In genomic region chr14:54474744-54475143, GRCm38 (mm10) we compare ENCODE assay signal across 24 mouse cellular contexts. TPM values are rescaled to one million over a fixed set of nuclear protein-coding genes. Genes with fewer than 3 reads are reported as not detected.
"Had no signal": no experiment of that assay in that cellular context is flagged by ENCODE, and none has a peak within 500 bp of the region (broad histone marks: within the 10 kb centered on the region; RNA-seq: fewer than 3 reads in every experiment).

No protein-coding gene starts in this region.

- ATAC-seq: liver, embryonic 12.5 days had no signal

- H3K4me3 ChIP-seq: limb, embryonic 15.5 days; liver, embryonic 12.5 days had no signal

- DNase-seq: gastrocnemius, postnatal 14 days; gastrocnemius, postnatal 36 days; heart, adult 18-20 months; heart, postnatal 14 days; heart, postnatal 36 days; kidney, adult 11 months; kidney, adult 2 months; kidney, adult 9 months; kidney, postnatal 14 days; kidney, postnatal 36 days; layer of hippocampus, adult 9-11 months; layer of hippocampus, postnatal 36 days; left cerebral cortex, postnatal 4 days had no signal

- H3K9ac ChIP-seq: heart, embryonic 15.5 days; limb, embryonic 15.5 days; liver, embryonic 12.5 days had no signal

- H3K9me3 ChIP-seq: heart, embryonic 13.5 days; heart, embryonic 15.5 days; hindbrain, embryonic 13.5 days; kidney, embryonic 15.5 days; limb, embryonic 13.5 days; limb, embryonic 15.5 days; liver, embryonic 12.5 days had no signal

- H3K27ac ChIP-seq: heart, embryonic 13.5 days; heart, embryonic 15.5 days; kidney, embryonic 15.5 days; kidney, postnatal 0 days; limb, embryonic 13.5 days; limb, embryonic 15.5 days; liver, embryonic 12.5 days had no signal

RNA-seq across cellular contexts. Expression of gene Rem2, which starts 1.2 kb away (rescaled TPM):
- total RNA-seq: gastrocnemius, adult 18-20 months; gastrocnemius, adult 8-10 months; gastrocnemius, postnatal 14 days; gastrocnemius, postnatal 36 days; heart, adult 18-20 months; heart, postnatal 14 days; heart, postnatal 36 days; liver, adult 2 months had no signal
